ENCODE assay signal across 27 mouse cellular contexts in the genomic region with DNA sequence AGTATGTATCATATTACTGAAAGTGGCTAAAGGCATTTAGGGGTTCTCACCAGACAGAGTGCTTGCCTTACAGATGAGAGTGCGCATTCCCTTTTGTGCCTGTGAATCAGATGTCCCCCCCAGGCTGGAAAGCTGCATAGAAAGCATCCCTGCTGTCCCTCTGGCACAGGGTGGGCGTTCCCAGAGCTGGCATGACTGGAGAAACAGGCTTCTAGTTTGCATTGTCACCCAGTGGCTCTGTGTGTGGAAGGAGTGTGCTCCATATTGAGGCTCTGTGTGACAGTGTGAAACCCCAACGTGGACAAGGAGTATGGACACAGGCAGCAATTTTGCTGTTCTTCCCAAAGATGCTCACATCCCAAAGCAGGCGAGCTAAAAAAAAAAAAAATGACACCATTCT.
DNase-seq lines count a peak whose midpoint lies in the region; ATAC-seq and TF ChIP-seq lines count a peak whose summit lies in the region.
"Had no signal": no experiment of that assay in that cellular context is flagged by ENCODE, and none has a peak within 500 bp of the region (broad histone marks: within the 10 kb centered on the region; RNA-seq: fewer than 3 reads in every experiment).

No protein-coding gene starts in this region.

- intact Hi-C loops in heart, postnatal 10 days (cut with DNase I): no loop called here

- no peak overlapping the region for H3K4me3 ChIP-seq in forebrain, embryonic 13.5 days
- H3K4me3 ChIP-seq in forebrain, embryonic 10.5 days: no peak overlapping the region
- no peak overlapping the region for H3K4me3 ChIP-seq in midbrain, embryonic 16.5 days (ENCODE audit: low read depth, low read length)
- H3K4me3 ChIP-seq in midbrain, postnatal 0 days (ENCODE audit: low read depth, low read length): no peak overlapping the region
- H3K4me3 ChIP-seq: embryonic facial prominence, embryonic 12.5 days; embryonic facial prominence, embryonic 15.5 days; gastrocnemius, adult 2 months; heart, embryonic 12.5 days; heart, embryonic 15.5 days had no signal

- H3K36me3 ChIP-seq in forebrain, embryonic 13.5 days (ENCODE audit: poor library complexity, severe bottlenecking): no peaks in the 10 kb centered on the region
- no peaks in the 10 kb centered on the region for H3K36me3 ChIP-seq in forebrain, embryonic 10.5 days (replicated peaks)
- no peaks in the 10 kb centered on the region for H3K36me3 ChIP-seq in midbrain, embryonic 16.5 days (ENCODE audit: control insufficient read depth, insufficient read depth, low read length)
- H3K36me3 ChIP-seq in midbrain, postnatal 0 days (ENCODE audit: insufficient read depth, low read length): no peaks in the 10 kb centered on the region
- H3K36me3 ChIP-seq: embryonic facial prominence, embryonic 12.5 days; embryonic facial prominence, embryonic 15.5 days; heart, embryonic 12.5 days; heart, embryonic 15.5 days had no signal

- 48% methylated on average over 4 of the region's 4 CpGs for WGBS in forebrain, embryonic 13.5 days
- WGBS in forebrain, embryonic 10.5 days: 64% methylated on average over 4 of the region's 4 CpGs
- WGBS in midbrain, embryonic 16.5 days: 34% methylated on average over 4 of the region's 4 CpGs
- WGBS in midbrain, postnatal 0 days: 38% methylated on average over 4 of the region's 4 CpGs

- H3K4me1 ChIP-seq in forebrain, embryonic 13.5 days: peaks cover 39% of the 10 kb centered on the region
- peaks cover 25% of the 10 kb centered on the region for H3K4me1 ChIP-seq in forebrain, embryonic 10.5 days
- H3K4me1 ChIP-seq in midbrain, embryonic 16.5 days (ENCODE audit: control insufficient read depth, insufficient read depth, low read length): peaks cover 14% of the 10 kb centered on the region
- H3K4me1 ChIP-seq in midbrain, postnatal 0 days (ENCODE audit: insufficient read depth, low read length): 0 out of 2 replicates have a peak, but pooled peaks cover 2% of the 10 kb centered on the region
- H3K4me1 ChIP-seq: embryonic facial prominence, embryonic 15.5 days; heart, embryonic 15.5 days had no signal

- no peak overlapping the region for H3K4me2 ChIP-seq in forebrain, embryonic 13.5 days
- no peak overlapping the region for H3K4me2 ChIP-seq in midbrain, embryonic 16.5 days (ENCODE audit: low read length)
- H3K4me2 ChIP-seq in midbrain, postnatal 0 days (ENCODE audit: low read depth, low read length, poor library complexity, severe bottlenecking): no peak overlapping the region
- H3K4me2 ChIP-seq: embryonic facial prominence, embryonic 12.5 days; embryonic facial prominence, embryonic 15.5 days; heart, embryonic 12.5 days; heart, embryonic 15.5 days; hindbrain, embryonic 14.5 days had no signal

- no peaks in the 10 kb centered on the region for H3K27me3 ChIP-seq in forebrain, embryonic 13.5 days
- no peaks in the 10 kb centered on the region for H3K27me3 ChIP-seq in forebrain, embryonic 10.5 days (ENCODE audit: poor library complexity, severe bottlenecking)
- H3K27me3 ChIP-seq in midbrain, embryonic 16.5 days (ENCODE audit: control insufficient read depth, insufficient read depth, low read depth, low read length): no peaks in the 10 kb centered on the region
- H3K27me3 ChIP-seq in midbrain, postnatal 0 days (ENCODE audit: insufficient read depth, low read length): no peaks in the 10 kb centered on the region
- H3K27me3 ChIP-seq: embryonic facial prominence, embryonic 12.5 days; embryonic facial prominence, embryonic 15.5 days; heart, embryonic 12.5 days; heart, embryonic 15.5 days had no signal

- DNase-seq in forebrain, embryonic 10.5 days (ENCODE audit: extremely low spot score, low spot score): no peak
- DNase-seq in heart, adult 11 months: peak; percentile 17
- no peak for DNase-seq in heart, postnatal 10 days
- no peak for DNase-seq in midbrain, postnatal 0 days (ENCODE audit: low spot score)
- DNase-seq: adrenal gland, postnatal 10 days; adrenal gland, postnatal 36 days; cerebellum, adult 11 months; cerebellum, adult 2 months; cerebellum, adult 9-11 months; cerebellum, postnatal 25 days; gastrocnemius, adult 2 months; gastrocnemius, postnatal 14 days; heart, adult 18-20 months; heart, postnatal 14 days; heart, postnatal 4 days had no signal

- no peak overlapping the region for H3K9ac ChIP-seq in forebrain, embryonic 13.5 days
- H3K9ac ChIP-seq in midbrain, embryonic 16.5 days (ENCODE audit: low read depth, low read length): no peak overlapping the region
- H3K9ac ChIP-seq in midbrain, postnatal 0 days (replicated peaks; ENCODE audit: low read length, poor library complexity, severe bottlenecking): no peak overlapping the region
- H3K9ac ChIP-seq: embryonic facial prominence, embryonic 12.5 days; embryonic facial prominence, embryonic 15.5 days; heart, embryonic 12.5 days; heart, embryonic 15.5 days; hindbrain, embryonic 14.5 days had no signal

- peak; percentile 55; the same call in 1 of the 2 replicates for ATAC-seq in forebrain, embryonic 13.5 days
- ATAC-seq in midbrain, embryonic 16.5 days: 0 out of 2 replicates have a peak, but pooled peaks have one; percentile 51
- ATAC-seq in midbrain, postnatal 0 days (ENCODE audit: low FRiP score): no peak
- ATAC-seq: activated CD4-positive, CD25-positive, alpha-beta regulatory T cell, adult 4 months; forebrain, embryonic 16.5 days; hindbrain, postnatal 0 days; inflammation-experienced regulatory T-cells, adult 6 months; intestine, embryonic 16.5 days had no signal

- no peak for TF ChIP-seq CTCF in midbrain, postnatal 0 days (IDR thresholded peaks at IDR 0.05)

- H3K27ac ChIP-seq in forebrain, embryonic 13.5 days: no peak overlapping the region
- H3K27ac ChIP-seq in forebrain, embryonic 10.5 days: no peak overlapping the region
- H3K27ac ChIP-seq in midbrain, embryonic 16.5 days (ENCODE audit: low read length): no peak overlapping the region
- no peak overlapping the region for H3K27ac ChIP-seq in midbrain, postnatal 0 days (ENCODE audit: low read depth, low read length)
- H3K27ac ChIP-seq: embryonic facial prominence, embryonic 12.5 days; embryonic facial prominence, embryonic 15.5 days; gastrocnemius, adult 2 months; heart, embryonic 15.5 days; hindbrain, embryonic 14.5 days; hindbrain, postnatal 0 days had no signal

- no peaks in the 10 kb centered on the region for H3K9me3 ChIP-seq in forebrain, embryonic 13.5 days (replicated peaks)
- H3K9me3 ChIP-seq in forebrain, embryonic 10.5 days: no peaks in the 10 kb centered on the region
- no peaks in the 10 kb centered on the region for H3K9me3 ChIP-seq in midbrain, embryonic 16.5 days (replicated peaks; ENCODE audit: control insufficient read depth, low read length, poor library complexity, severe bottlenecking)
- no peaks in the 10 kb centered on the region for H3K9me3 ChIP-seq in midbrain, postnatal 0 days (ENCODE audit: low read length)
- H3K9me3 ChIP-seq: embryonic facial prominence, embryonic 12.5 days; embryonic facial prominence, embryonic 15.5 days; heart, embryonic 12.5 days; heart, embryonic 15.5 days had no signal
